Mouse (Mus musculus) left cerebral cortex, adult 2 months (tissue): ENCODE results near the gene Arfip1. TPM values are rescaled to one million over a fixed set of nuclear protein-coding genes. Genes with fewer than 3 reads are reported as not detected.

Source experiments
- DNase-seq, 2 experiments: peaks; one replicate each; pipeline ENCODE4 v3.0.0; 2021 to 2022; ENCODE audit warnings: low spot score in 2 of 2, mixed read lengths in 1 of 2; ENCODE audit errors: extremely low spot score in 1 of 2
- H3K27ac ChIP-seq: fragments of 200-600 bp; 2 replicates; pipeline ENCODE4 v1.8.1; 2022
- H3K4me3 ChIP-seq: fragments of 200-600 bp; 2 replicates; pipeline ENCODE4 v1.8.1; 2022
- CTCF ChIP-seq: fragments of 200-600 bp; IDR thresholded peaks from 2 replicates; pipeline ENCODE4 v1.8.1; 2022; ENCODE audit warnings: antibody characterized with exemption, mild to moderate bottlenecking, moderate library complexity
- intact Hi-C: fragments of 180-260 bp; cut with DNase I; formaldehyde crosslinking; loops from one replicate; pipeline ENCODE4 v1.15.1; 2025
- total RNA-seq, 2 experiments: library from RNA; stranded (reverse); gene quantifications; 2 replicates each; pipeline ENCODE4 v1.2.3; 2021

Arfip1 gene
- total RNA-seq, 2 experiments from 2014 or later = 15.3 to 16.0 TPM

DNA sequence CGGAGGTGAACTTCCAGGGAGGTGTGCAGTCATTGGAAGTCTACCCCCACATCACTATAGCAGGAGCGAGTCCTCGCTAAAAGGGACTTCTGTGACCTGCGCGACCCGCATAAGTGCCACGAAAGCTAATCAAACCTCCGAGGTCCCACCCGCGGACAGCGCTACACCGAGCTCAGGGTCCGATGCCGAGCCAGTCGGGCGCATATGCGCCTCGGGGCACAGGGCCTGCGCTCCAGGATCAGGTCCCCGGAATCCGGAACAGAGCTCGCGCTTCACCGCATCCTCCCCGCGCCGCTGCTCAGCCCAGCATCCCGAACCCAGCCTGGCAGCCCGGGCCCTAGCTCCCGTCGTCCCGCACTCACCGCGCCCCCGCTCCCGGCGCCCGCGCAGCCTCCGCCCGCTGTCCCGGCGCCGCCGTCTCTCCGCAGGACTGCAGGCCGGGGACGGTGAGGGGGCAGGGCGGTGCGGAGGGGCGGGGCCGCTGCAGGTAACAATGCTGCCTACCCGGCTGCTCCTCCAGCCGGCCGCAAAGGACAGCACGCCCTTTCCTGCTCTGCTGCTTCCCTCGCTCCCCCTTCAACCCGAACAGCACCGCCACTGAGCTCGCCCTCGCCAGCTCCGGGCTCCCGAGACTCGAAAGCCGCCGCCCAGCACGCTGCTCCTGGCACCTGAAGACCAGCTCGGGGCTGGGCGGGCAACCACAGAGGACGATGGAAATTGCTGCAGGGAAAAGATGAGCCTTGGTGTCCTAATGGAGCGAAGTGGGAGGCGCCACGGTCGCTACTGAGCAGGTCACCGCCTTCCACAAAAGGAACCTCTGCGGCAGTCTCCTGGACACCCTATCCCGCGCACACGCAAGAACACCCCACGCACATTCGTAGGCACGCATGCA is 102.2 kb downstream of the Arfip1 start, which contains the start of gene Fhdc1:
Gene Fhdc1, minus strand, starts transcription at position 424 of the 892 bp plus-strand sequence.
- Histone ChIP-seq H3K4me3 (peak within 1 kb of the TSS; percentile 68), H3K27ac (peak within 1 kb of the TSS; percentile 53)
- intact Hi-C loops = loop anchor here (10.0 kb wide), 1 partner anchor 125 kb away; no protein-coding TSS in a partner anchor
- peak; percentile 46 to 52 for DNase-seq
- no peak for TF ChIP-seq CTCF

DNA sequence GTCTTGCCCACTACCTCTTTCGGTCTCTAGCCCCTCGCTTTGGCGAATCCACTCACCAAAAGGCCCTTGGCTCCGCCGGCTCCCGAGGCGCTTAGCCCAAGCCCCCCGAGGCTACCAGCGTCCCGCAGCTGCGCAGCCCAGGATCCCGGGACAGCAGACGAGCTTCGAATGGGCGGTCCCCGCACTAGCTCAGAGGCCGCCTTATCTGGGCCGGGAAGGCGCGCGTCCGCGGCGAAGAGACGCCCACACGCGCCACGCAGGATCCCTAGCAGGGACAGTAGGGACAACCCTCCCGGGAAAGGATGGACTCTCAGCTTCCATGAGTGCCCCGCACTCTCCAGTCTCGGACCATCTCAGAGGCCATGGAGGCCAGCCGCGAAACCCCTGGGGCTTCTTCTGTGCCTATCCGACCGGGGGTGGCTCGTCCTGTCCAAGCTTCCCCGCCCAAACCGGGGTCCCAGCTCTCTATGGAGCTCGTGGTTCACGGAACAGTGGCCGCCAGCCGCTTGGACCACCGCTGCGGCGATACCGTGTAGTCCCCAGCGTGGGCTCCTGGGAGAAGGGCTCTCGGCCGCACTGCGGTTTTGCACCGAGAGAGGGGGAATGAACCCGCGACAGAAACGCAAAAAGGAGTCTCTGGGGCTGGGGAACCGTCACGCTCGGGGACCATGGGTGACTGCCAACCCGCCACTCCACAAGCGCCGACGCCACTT is 103.0 kb downstream of the Arfip1 start:
- Histone ChIP-seq H3K4me3 (peak overlapping the region; percentile 68), H3K27ac (peak overlapping the region; percentile 44; the same call in 1 of the 2 replicates)
- peak in 1 of 2 experiments; percentile 35 for DNase-seq
- no peak for TF ChIP-seq CTCF
- intact Hi-C loops = loop anchor here (10.0 kb wide), 1 partner anchor 125 kb away; no protein-coding TSS in a partner anchor

DNA sequence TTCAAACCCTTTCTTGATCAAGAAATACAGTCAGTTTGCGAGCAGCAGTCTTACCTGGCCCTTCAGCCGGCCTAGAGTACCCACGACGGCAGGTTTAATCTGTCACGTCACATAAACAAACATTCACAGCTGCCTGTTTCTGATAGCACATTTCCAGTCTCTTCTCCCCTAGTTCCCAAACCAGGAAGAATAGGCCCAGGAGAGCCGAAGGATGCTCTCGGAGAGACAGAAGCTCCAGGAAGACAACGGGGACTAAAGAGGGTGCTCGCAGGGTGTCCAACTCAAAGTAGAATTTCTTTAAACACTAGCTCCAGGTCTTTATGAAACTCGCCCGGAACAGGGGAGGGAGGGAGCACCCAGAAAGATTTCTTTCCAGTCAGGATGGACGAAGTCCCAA is 103.5 kb downstream of the Arfip1 start:
- intact Hi-C loops = no loop called here
- no peak overlapping the region for H3K27ac ChIP-seq

DNA sequence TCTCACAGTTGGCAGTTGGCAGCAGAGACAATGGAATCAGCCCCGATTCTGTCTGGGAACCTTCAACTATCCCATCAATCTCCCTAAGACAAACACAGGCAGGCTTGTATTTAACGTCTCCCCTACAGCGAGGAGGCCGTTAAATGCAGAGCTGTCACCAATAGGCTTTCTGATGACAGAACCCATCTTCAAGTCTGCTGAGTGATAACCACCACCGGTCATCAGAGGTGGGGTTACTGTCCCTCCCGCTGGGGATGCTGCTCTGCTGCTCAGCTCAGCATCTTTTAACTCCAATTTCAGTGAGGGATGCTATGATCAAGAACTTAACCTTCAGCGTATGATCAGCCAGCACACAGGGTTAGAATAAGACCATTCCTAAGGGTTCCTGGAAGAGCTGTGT is 104.2 kb downstream of the Arfip1 start:
- DNase-seq = no peak
- Histone ChIP-seq H3K27ac (no peak overlapping the region), H3K4me3 (no peak overlapping the region)
- no peak for TF ChIP-seq CTCF
- intact Hi-C loops = no loop called here

More for the DNA sequence above, 103.5 kb downstream of the Arfip1 start:
- no peak for DNase-seq
- no peak for TF ChIP-seq CTCF
- peak overlapping the region; percentile 68 for H3K4me3 ChIP-seq

- no peak for DNase-seq
- intact Hi-C loops = no loop called here
- no peak for TF ChIP-seq CTCF
- no peak overlapping the region for H3K27ac ChIP-seq
- no peak overlapping the region for H3K4me3 ChIP-seq
Observed at GRCm38 (mm10) chr3:84477498-84477897, 104.9 kb downstream of the Arfip1 start.

DNA sequence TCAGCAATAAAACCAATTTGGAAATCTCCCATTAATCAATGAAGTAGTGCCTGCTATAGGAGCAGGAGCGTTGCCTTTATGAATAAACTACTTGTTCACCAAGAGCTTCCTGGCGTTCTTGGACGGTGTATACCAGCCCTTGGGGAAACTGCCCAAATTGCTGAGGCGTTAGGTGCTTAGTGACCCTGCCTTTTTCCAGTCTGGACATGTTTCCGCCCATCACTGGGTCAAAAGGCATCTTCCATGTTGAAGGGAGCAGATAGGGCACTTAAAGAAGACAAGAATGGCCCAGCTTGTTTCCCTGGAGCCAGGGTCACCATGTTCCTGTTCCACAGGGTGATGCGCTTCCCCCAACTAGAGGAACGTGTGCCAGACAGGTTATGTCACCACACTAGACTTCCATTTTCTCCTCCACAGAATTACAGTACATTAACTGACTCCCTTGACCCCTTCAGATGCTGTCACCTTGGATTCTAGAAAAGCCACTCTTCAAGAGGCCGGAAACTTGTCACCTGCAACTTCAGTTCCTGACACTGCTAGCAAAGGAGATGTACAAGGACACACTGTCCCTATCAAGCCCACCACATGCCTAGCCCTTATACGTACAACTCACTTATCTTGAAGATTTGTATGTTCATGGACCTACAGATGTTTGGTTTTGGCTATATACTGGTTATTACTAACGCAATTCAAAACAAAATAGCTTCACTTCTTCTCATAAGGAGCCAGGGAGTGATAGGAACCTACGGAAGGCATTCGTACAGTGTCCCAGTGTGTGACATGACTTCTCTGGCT is 107.2 kb downstream of the Arfip1 start:
- TF ChIP-seq CTCF = no peak
- no peak for DNase-seq
- intact Hi-C loops = no loop called here
- Histone ChIP-seq H3K4me3 (no peak overlapping the region), H3K27ac (no peak overlapping the region)

- TF ChIP-seq CTCF = no peak
- H3K27ac ChIP-seq = no peak overlapping the region
- intact Hi-C loops = no loop called here
- no peak overlapping the region for H3K4me3 ChIP-seq
- DNase-seq = no peak
Observed at GRCm38 (mm10) chr3:84474398-84474797, 108.0 kb downstream of the Arfip1 start.

GRCm38 (mm10) chr3:84472955-84473354 is 109.5 kb downstream of the Arfip1 start:
- Histone ChIP-seq H3K27ac (no peak overlapping the region), H3K4me3 (no peak overlapping the region)
- no peak for TF ChIP-seq CTCF
- DNase-seq = no peak
- intact Hi-C loops = no loop called here

GRCm38 (mm10) chr3:84472527-84472926 is 109.9 kb downstream of the Arfip1 start:
- Histone ChIP-seq H3K27ac (no peak overlapping the region), H3K4me3 (no peak overlapping the region)
- no peak for DNase-seq
- intact Hi-C loops = no loop called here
- no peak for TF ChIP-seq CTCF

- TF ChIP-seq CTCF = no peak
- Histone ChIP-seq H3K27ac (no peak overlapping the region), H3K4me3 (no peak overlapping the region)
- intact Hi-C loops = no loop called here
- no peak for DNase-seq
Observed at GRCm38 (mm10) chr3:84471146-84471545, 111.3 kb downstream of the Arfip1 start.

DNA sequence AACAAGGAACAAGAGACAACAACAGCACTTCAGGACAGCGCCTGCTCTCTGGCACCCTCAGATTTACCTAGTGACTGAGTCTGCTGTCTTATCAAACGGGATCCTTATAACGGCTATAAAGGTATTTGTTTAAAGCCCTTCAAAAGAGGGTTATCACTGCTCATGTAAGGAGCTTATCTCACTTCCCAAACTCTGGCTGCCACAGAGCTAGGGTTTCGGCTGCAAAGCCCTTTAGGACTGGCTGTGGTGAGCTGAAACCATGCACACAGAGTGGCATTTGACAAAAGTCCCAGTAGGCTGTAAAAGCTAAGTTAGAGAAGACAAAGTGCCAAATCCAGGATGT is 114.3 kb downstream of the Arfip1 start:
- no peak for TF ChIP-seq CTCF
- H3K27ac ChIP-seq = no peak overlapping the region
- intact Hi-C loops = no loop called here
- no peak for DNase-seq
- H3K4me3 ChIP-seq = no peak overlapping the region
